Mouse (Mus musculus) ES-E14 (cell line): ENCODE data around the gene Fam92b. TPM values are rescaled to one million over a fixed set of nuclear protein-coding genes. Genes with fewer than 3 reads are reported as not detected.

ENCODE experiments used
- DNase-seq: peaks from one replicate; pipeline ENCODE4 v3.0.0-alpha.2; 2013; ENCODE audit warnings: low read depth, low spot score
- H3K27ac ChIP-seq: 2 replicates; pipeline ENCODE4 v1.5.1; 2012; ENCODE audit warnings: low read depth, mild to moderate bottlenecking, low read length, moderate library complexity, mixed read lengths; ENCODE audit not compliant: poor library complexity, insufficient read depth, severe bottlenecking
- H3K36me3 ChIP-seq: 2 replicates; pipeline ENCODE4 v1.6.1; 2012; ENCODE audit warnings: mild to moderate bottlenecking, low read length, moderate library complexity, mixed read lengths; ENCODE audit not compliant: control insufficient read depth, poor library complexity, insufficient read depth, severe bottlenecking
- H3K4me1 ChIP-seq, 2 experiments: fragments of 150-350 bp in 1 of 2; sonication (generic) in 1 of 2; 2 replicates each; pipeline ENCODE4 v1.6.1; 2012; ENCODE audit warnings: low read length in 2 of 2, mild to moderate bottlenecking in 1 of 2, mixed read lengths in 1 of 2; ENCODE audit not compliant: control insufficient read depth in 2 of 2, insufficient read depth in 2 of 2, poor library complexity in 1 of 2
- H3K4me3 ChIP-seq, 2 experiments: fragments of 150-350 bp in 1 of 2; sonication (generic) in 1 of 2; 2 replicates each; pipeline ENCODE4 v1.5.1; 2012; ENCODE audit warnings: low read length in 2 of 2, low read depth in 1 of 2, mild to moderate bottlenecking in 1 of 2, mixed read lengths in 1 of 2; ENCODE audit not compliant: insufficient read depth in 1 of 2, poor library complexity in 1 of 2, severe bottlenecking in 1 of 2
- H3K9ac ChIP-seq: 2 replicates; pipeline ENCODE4 v1.6.1; 2012; ENCODE audit warnings: low read depth, mild to moderate bottlenecking, low read length, mixed read lengths; ENCODE audit not compliant: poor library complexity, insufficient read depth, severe bottlenecking
- H3K9me3 ChIP-seq: fragments of 150-350 bp; sonication (generic); 2 replicates; pipeline ENCODE4 v1.6.1; 2012; ENCODE audit warnings: low read depth, mild to moderate bottlenecking, low read length; ENCODE audit not compliant: control insufficient read depth, insufficient read depth
- CHD2 ChIP-seq: IDR thresholded peaks from 2 replicates; pipeline ENCODE4 v1.6.1; 2014; ENCODE audit warnings: mild to moderate bottlenecking, low read depth, low read length, inconsistent platforms
- HCFC1 ChIP-seq: IDR thresholded peaks from 2 replicates; pipeline ENCODE4 v1.6.1; 2012; ENCODE audit warnings: low read length, inconsistent platforms, borderline replicate concordance; ENCODE audit not compliant: insufficient read depth
- MAFK ChIP-seq: IDR thresholded peaks from 2 replicates; pipeline ENCODE4 v1.6.1; 2014; ENCODE audit warnings: mild to moderate bottlenecking, low read depth, low read length, inconsistent platforms; ENCODE audit not compliant: insufficient read depth
- ZC3H11A ChIP-seq: IDR thresholded peaks from 2 replicates; pipeline ENCODE4 v1.6.1; 2012; ENCODE audit warnings: low read depth, mild to moderate bottlenecking, inconsistent platforms, low read length, borderline replicate concordance
- ZNF384 ChIP-seq: IDR thresholded peaks from 2 replicates; pipeline ENCODE4 v1.6.1; 2012; ENCODE audit warnings: low read depth, low read length, inconsistent platforms
- in situ Hi-C, 2 experiments: fragments of 600-800 bp; cut with MboI; formaldehyde crosslinking; loops; one replicate each; pipeline ENCODE4 v1.15.1; 2025; ENCODE audit warnings: low sequenced_read_pairs in 2 of 2, inconsistent platforms in 1 of 2; ENCODE audit not compliant: unreplicated experiment in 2 of 2
- total RNA-seq: library from RNA; depleted of rRNA; stranded (reverse); fragments of 300-350 nt; gene quantifications from 2 replicates; pipeline ENCODE4 v1.2.3, GENCODE M21; 2012

Gene Fam92b
- total RNA-seq, 1 experiment = not detected

DNA sequence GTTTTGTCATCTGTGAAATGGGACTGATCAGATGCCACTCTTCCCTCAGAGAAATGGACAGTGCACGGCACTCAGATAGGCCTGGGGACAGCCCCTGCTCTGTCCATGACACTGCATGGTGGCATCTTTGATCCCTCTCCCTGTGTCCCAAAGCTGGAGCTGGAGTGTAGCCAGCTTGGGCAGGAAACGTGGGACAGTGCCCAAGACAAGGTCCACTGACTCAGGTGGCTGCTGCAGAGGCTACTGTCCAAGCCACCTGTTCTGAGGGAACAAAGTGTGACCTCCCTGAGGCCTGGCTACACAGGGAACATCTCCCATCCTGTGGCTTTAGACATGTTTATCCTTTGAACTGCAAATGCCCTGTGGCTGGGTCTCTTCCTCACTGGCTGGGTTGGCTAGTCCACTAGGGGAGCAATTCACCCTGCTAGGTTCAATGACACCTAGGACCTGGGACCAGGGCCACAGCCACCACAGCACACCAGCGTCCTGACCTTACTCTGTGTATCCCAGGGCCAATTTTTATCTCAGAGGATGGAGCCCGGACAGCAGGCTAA is 4.7 kb upstream of the Fam92b start:
- Histone ChIP-seq H3K27ac (no peak overlapping the region), H3K4me1 (peaks cover 0 to 10% of the 10 kb centered on the region in 2 experiments; a peak in 2 of 4 replicates), H3K36me3 (no peaks in the 10 kb centered on the region), H3K9me3 (no peaks in the 10 kb centered on the region), H3K9ac (no peak overlapping the region), H3K4me3 (no peak overlapping the region)
- in situ Hi-C loops = loop anchor here in 1 of 2 experiments (10.0 kb wide), 1 partner anchor 143 kb away; no protein-coding TSS in a partner anchor
- TF ChIP-seq CHD2 (no peak), ZNF384 (no peak), HCFC1 (no peak), ZC3H11A (no peak), MAFK (no peak)
- no peak for DNase-seq

DNA sequence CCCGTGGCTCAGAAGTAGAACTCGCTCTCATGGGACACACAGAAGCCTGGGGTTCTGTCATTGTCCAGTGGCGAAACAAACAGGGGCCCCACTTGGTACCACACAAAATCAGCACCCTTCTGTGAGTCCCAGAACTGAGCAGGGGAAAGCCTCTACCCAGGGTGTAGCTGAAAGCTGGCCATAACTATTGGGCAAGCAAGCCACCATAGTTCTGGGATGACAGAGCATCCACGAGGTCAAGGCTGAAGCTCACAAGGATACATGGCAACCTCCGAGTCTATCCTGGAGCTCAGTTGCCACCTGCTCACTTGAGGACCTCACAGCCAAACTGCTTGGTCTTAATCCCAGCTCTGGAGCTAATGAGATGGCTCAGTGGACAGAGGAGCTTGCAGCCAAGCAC is 4.0 kb upstream of the Fam92b start:
- Histone ChIP-seq H3K9ac (no peak overlapping the region), H3K4me3 (no peak overlapping the region), H3K9me3 (no peaks in the 10 kb centered on the region), H3K4me1 (peaks cover 0 to 13% of the 10 kb centered on the region in 2 experiments; a peak in 2 of 4 replicates), H3K36me3 (no peaks in the 10 kb centered on the region), H3K27ac (no peak overlapping the region)
- TF ChIP-seq HCFC1 (no peak), ZNF384 (no peak), ZC3H11A (no peak), MAFK (no peak), CHD2 (no peak)
- DNase-seq = no peak
- in situ Hi-C loops = loop anchor here in 1 of 2 experiments (10.0 kb wide), 1 partner anchor 144 kb away; no protein-coding TSS in a partner anchor

DNA sequence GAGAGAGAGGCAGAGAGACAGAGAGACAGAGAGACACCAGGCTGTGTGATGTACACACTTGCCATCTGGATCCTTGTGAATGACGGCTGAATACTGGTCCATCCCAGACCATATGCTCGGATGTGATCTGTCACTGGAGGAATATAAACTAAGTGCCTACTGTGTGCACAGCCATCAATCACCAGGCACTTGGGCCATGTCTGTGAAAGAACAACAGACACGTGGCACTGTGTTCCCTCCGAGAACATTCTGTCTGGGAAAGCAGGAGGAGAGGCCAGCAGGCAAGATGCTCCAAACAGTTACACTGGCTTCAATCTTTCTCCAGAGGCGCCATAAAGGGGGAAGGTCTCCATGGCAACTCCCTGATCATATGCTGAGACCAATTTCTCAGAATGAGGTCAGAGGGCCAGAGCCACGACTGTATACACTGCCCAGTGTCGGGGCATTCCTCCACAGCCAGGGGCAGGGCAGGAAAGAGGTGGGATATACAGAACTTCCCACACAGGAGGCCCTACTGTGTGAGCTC is 3.2 kb upstream of the Fam92b start:
- Histone ChIP-seq H3K4me3 (no peak overlapping the region), H3K4me1 (peaks cover 0 to 13% of the 10 kb centered on the region in 2 experiments; a peak in 2 of 4 replicates), H3K36me3 (no peaks in the 10 kb centered on the region), H3K9ac (no peak overlapping the region), H3K9me3 (no peaks in the 10 kb centered on the region), H3K27ac (no peak overlapping the region)
- no peak for DNase-seq
- in situ Hi-C loops = loop anchor here in 1 of 2 experiments (10.0 kb wide), 1 partner anchor 144 kb away; no protein-coding TSS in a partner anchor
- TF ChIP-seq CHD2 = no peak
- no peak for TF ChIP-seq ZC3H11A
- no peak for TF ChIP-seq ZNF384
- TF ChIP-seq MAFK = no peak
- no peak for TF ChIP-seq HCFC1

DNA sequence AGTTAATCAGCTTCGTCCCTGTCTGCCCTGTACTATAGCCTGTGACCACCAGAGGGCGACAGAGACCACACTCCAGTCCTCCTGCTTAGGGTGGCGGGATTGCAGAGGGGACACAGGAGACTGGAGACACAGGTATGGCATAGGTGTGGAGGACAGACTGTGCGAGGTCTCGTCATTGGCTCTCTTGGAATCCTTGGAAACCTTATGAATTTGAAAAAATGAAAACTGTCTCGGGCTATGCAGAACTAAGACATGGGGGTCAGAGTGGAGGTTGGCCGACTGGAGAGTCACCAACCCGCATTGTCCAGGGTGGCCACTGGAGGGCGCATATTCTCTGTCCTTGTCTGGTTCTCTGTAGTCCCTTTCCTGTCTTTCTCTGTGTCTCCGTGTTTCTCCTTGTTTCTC is 1.8 kb upstream of the Fam92b start:
- DNase-seq = peak; percentile 83
- Histone ChIP-seq H3K9me3 (no peaks in the 10 kb centered on the region), H3K36me3 (no peaks in the 10 kb centered on the region), H3K9ac (no peak overlapping the region), H3K4me1 (peaks cover 0 to 15% of the 10 kb centered on the region in 2 experiments; a peak in 2 of 4 replicates), H3K4me3 (peak overlapping the region in 1 of 2 experiments; percentile 18; a peak in 1 of 4 replicates), H3K27ac (no peak overlapping the region)
- in situ Hi-C loops = no loop called here
- TF ChIP-seq MAFK = no peak
- no peak for TF ChIP-seq CHD2
- no peak for TF ChIP-seq ZNF384
- no peak for TF ChIP-seq HCFC1
- TF ChIP-seq ZC3H11A = 0 out of 2 replicates have a peak, but pooled peaks have one; percentile 50
